Mouse (Mus musculus) B cell, adult 67 days (primary cell): ENCODE data around the gene Sel1l3. TPM values are rescaled to one million over a fixed set of nuclear protein-coding genes. Genes with fewer than 3 reads are reported as not detected.

ENCODE experiments used
- total RNA-seq, 2 experiments: library from RNA; stranded (reverse); gene quantifications; 4 replicates each; pipeline ENCODE4 v1.2.4; 2023

The Sel1l3 gene
- 1 to 10 TPM; 1.6 TPM for total RNA-seq

GRCm38 (mm10) chr5:53213711-53214352 lies at the start of gene Sel1l3:
Gene Sel1l3, minus strand, starts transcription at chr5:53213927.

Other genes starting within 250 kb of the Sel1l3 start
- gene Slc34a2, start 175.8 kb downstream of the Sel1l3 start, total RNA-seq: not detected
- gene Smim20, start 53.2 kb upstream of the Sel1l3 start, total RNA-seq: 10 to 100 TPM; 49.1 to 56.5 TPM